Mouse (Mus musculus) kidney, adult 2 months (tissue): ENCODE measurements at regions not wholly inside any gene's neighbourhood (a gene's known extent, or its start where the extent isn't known, plus 50 kb on each side); places are given as distances from the start of the nearest gene placed in this dataset.

Experiments used
- CTCF ChIP-seq: fragments of 200-500 bp; conservative IDR thresholded peaks from 2 replicates; pipeline ENCODE4 v1.5.1; 2011; ENCODE audit warnings: low read depth, mild to moderate bottlenecking, control low read depth, low read length, moderate library complexity, mixed read lengths; ENCODE audit not compliant: insufficient read depth, insufficient read length
- POLR2A ChIP-seq: fragments of 200-500 bp; IDR thresholded peaks from one replicate; pipeline ENCODE4 v1.6.1; 2011; ENCODE audit warnings: low read depth, low read length, control low read depth

- TF ChIP-seq CTCF = no peak
- TF ChIP-seq POLR2A = no peak
Measured at GRCm38 (mm10) chr8:116096666-116097065, 389.1 kb upstream of the Maf start.
